Mouse (Mus musculus): ENCODE data around the gene Tmem91. TPM values are rescaled to one million over a fixed set of nuclear protein-coding genes. Genes with fewer than 3 reads are reported as not detected.

The Tmem91 gene
- polyA plus RNA-seq, 1 experiment from 2014 or later, result 1.0 TPM

DNA sequence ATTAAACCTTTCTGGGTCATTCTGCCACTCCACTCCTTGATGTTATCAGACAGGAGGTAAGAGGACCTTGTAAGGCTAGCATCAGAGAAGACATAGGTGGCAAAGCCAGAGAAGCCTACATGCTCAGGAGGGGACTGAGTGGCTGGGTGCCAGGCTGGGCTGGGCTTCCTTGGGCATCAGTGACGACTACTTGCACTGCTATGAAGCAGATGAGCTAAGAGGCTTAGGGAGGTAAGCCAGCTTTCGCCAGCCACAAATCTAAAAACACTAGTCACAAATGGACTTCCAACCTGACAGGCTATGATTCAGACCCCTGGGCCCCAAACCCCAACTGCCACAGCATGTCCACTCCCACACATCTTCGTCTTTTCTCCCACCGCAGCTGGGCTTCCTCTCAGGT lies 30.3 kb downstream of the Tmem91 start:
- Histone ChIP-seq H3K36me3 (peaks cover 4% of the 10 kb centered on the region; the same call in 1 of the 2 replicates), H3K4me3 (replicated peaks) (no peak overlapping the region), H3K27ac (no peak overlapping the region), H3K9me3 (replicated peaks) (peaks cover 8% of the 10 kb centered on the region; the same call in 1 of the 2 replicates), H3K4me1 (replicated peaks) (peaks cover 9% of the 10 kb centered on the region), H3K27me3 (no peaks in the 10 kb centered on the region), H3K9ac (no peak overlapping the region), H3K4me2 (no peak overlapping the region)
- ATAC-seq (ENCODE audit: low read depth), result no peak
- DNase-seq, result no peak
- 47% methylated on average over 4 of the region's 4 CpGs for WGBS (ENCODE audit: insufficient replicate concordance)

DNA sequence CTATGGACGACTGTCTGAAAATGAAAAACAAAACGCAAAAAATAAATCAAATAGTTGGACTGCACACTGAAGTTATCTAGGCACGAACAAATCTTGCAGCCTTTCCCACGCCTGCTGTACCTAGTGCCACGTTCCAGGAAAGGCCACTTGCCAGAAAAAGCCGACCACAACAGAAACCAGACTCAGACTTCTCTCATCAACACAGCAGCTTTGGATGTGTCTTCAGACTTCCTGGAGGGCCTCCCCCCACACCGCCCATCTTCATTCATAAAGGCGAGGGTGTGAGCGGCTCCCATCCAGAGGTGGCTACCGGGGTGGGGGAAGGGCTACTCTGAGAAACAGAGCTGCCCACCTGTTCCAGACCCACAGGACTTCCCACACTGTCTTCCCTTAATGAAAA lies 30.8 kb downstream of the Tmem91 start:
- WGBS (ENCODE audit: insufficient replicate concordance), result 37% methylated on average over 10 of the region's 10 CpGs
- Histone ChIP-seq H3K27ac (no peak overlapping the region), H3K4me2 (no peak overlapping the region), H3K9me3 (replicated peaks) (peaks cover 8% of the 10 kb centered on the region; the same call in 1 of the 2 replicates), H3K4me3 (replicated peaks) (no peak overlapping the region), H3K4me1 (replicated peaks) (peaks cover 4% of the 10 kb centered on the region), H3K9ac (no peak overlapping the region), H3K36me3 (peaks cover 4% of the 10 kb centered on the region; the same call in 1 of the 2 replicates), H3K27me3 (no peaks in the 10 kb centered on the region)
- DNase-seq, result no peak
- no peak for ATAC-seq (ENCODE audit: low read depth)

DNA sequence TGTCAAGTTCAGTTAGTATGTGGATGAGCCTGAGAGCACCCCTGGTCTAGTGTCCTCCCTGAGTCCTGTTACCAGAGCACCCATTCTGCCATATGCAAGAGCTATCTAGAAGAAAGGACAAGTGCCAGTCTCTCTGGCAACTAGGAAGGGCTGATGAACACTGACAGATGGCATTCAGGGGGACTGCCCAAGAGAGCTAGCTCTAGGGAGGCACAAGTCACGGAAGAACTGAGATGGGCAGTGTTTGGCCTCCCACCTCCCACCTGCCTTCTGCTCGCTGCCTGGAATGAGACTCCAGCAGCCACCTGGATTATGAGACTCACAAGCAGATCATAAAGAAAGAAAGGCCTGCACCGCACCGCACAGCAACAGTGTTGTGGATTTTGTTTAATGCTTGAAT lies 35.2 kb downstream of the Tmem91 start:
- Histone ChIP-seq H3K27ac (no peak overlapping the region), H3K36me3 (peaks cover 4% of the 10 kb centered on the region; the same call in 1 of the 2 replicates), H3K9ac (no peak overlapping the region), H3K27me3 (no peaks in the 10 kb centered on the region), H3K4me2 (no peak overlapping the region), H3K9me3 (replicated peaks) (peaks cover 8% of the 10 kb centered on the region; the same call in 1 of the 2 replicates), H3K4me3 (replicated peaks) (no peak overlapping the region), H3K4me1 (replicated peaks) (no peaks in the 10 kb centered on the region; the same call in 1 of the 2 replicates)
- ATAC-seq (ENCODE audit: low read depth) (no peak), DNase-seq (no peak)
- WGBS (ENCODE audit: insufficient replicate concordance), result 86% methylated on average over 4 of the region's 4 CpGs

DNA sequence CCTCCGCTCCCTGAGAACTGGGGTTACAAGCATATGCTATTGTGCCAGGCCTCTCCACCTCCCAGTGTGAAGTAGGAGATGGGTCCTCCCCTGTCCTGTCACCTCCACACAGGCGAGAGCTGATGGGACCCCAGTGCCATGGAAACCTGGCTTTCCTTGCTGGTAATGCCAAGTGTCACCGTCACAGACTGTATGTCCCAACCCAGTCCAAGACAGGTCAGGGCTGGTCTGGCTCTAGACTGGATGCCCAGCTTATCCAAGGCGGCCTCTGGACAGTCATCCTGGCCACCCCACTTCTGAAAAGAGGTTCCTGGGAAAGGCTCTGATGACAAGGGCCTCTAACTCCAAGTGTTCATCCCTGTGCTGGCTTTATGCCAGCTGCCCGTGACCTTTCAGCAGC lies 37.9 kb downstream of the Tmem91 start:
- H3K36me3 ChIP-seq, result peaks cover 4% of the 10 kb centered on the region; the same call in 1 of the 2 replicates

DNA sequence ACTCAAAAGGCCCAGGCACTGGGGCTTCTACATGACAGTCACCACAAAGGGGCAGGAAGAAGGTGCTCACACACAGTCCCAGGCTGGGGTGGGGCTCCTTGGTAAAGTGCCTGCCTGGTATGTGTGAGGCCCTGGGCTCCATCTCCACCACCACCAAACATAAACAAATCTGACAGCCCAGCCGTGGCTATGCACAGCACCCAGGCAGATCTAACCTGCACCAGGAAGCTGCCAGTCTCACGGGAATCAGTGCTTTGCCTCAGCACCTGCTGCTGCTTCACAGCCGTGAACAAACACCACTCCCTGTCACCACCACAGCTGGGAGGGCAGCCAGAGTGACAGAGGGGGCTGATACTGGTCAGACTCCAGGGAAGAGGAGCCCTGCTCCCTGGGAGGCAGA lies 38.6 kb downstream of the Tmem91 start:
- H3K27ac ChIP-seq, result no peak overlapping the region

More for the DNA sequence above, 37.9 kb downstream of the Tmem91 start:
- no peaks in the 10 kb centered on the region for H3K27me3 ChIP-seq
- no peak overlapping the region for H3K9ac ChIP-seq
- no peaks in the 10 kb centered on the region for H3K4me1 ChIP-seq (replicated peaks)
- WGBS (ENCODE audit: insufficient replicate concordance), result 62% methylated on average over 5 of the region's 5 CpGs
- ATAC-seq (ENCODE audit: low read depth) (no peak), DNase-seq (no peak)
- no peak overlapping the region for H3K4me2 ChIP-seq
- H3K27ac ChIP-seq, result no peak overlapping the region
- no peak overlapping the region for H3K4me3 ChIP-seq (replicated peaks)
- H3K9me3 ChIP-seq (replicated peaks), result no peaks in the 10 kb centered on the region

DNA sequence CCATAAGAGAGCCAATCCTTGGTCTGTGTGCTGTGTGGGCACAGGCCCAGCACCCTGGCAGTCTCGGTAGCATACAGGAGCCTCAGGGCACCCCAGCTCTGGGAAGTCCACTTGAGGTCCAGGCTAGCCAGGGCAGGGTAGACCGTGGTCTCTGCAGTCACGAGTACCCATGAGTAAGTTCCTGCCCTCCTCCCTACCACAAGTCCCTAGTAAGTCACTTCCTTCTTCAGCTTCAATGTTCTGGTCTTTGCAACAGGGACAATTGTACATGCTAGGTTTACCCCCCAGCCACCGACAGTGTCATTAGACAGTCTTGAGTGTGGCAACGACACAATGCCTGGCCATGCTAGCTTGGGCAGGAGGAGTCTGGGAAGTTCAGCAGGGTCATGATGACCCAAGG lies 42.3 kb downstream of the Tmem91 start:
- 46% methylated on average over 5 of the region's 5 CpGs for WGBS (ENCODE audit: insufficient replicate concordance)
- no peak for ATAC-seq (ENCODE audit: low read depth)
- 0 out of 2 replicates have a peak, but pooled peaks cover 4% of the 10 kb centered on the region for H3K27me3 ChIP-seq

More for the DNA sequence above, 38.6 kb downstream of the Tmem91 start:
- H3K36me3 ChIP-seq, result peaks cover 4% of the 10 kb centered on the region; the same call in 1 of the 2 replicates
- H3K4me1 ChIP-seq (replicated peaks), result no peaks in the 10 kb centered on the region
- no peak overlapping the region for H3K9ac ChIP-seq
- H3K4me2 ChIP-seq, result no peak overlapping the region
- H3K9me3 ChIP-seq (replicated peaks), result no peaks in the 10 kb centered on the region
- 38% methylated on average over 3 of the region's 3 CpGs for WGBS (ENCODE audit: insufficient replicate concordance)
- DNase-seq (no peak), ATAC-seq (ENCODE audit: low read depth) (no peak)
- no peak overlapping the region for H3K4me3 ChIP-seq (replicated peaks)
- H3K27me3 ChIP-seq, result no peaks in the 10 kb centered on the region

DNA sequence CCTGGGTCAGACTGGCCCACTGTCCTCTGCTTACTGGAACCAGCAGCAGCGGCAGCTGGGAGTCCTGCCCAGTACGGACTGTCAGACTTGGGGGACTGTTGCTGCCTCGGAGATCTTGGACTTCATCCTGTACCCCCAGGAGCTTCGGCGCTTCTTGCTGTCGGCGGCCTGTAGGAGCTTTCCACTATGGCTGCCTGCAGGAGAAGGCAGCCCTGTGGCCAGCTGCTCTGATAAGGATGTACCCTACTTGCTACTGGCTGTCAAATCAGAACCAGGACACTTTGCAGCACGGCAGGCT lies 46.7 kb downstream of the Tmem91 start:
- H3K36me3 ChIP-seq, result peaks cover 17% of the 10 kb centered on the region
- H3K9ac ChIP-seq, result peak overlapping the region; percentile 64
- no peak for ATAC-seq (ENCODE audit: low read depth)

More for the DNA sequence above, 42.3 kb downstream of the Tmem91 start:
- H3K9me3 ChIP-seq (replicated peaks), result no peaks in the 10 kb centered on the region
- DNase-seq, result no peak
- H3K4me1 ChIP-seq (replicated peaks), result peaks cover 13% of the 10 kb centered on the region
- no peak overlapping the region for H3K9ac ChIP-seq
- H3K4me2 ChIP-seq, result no peak overlapping the region
- no peak overlapping the region for H3K4me3 ChIP-seq (replicated peaks)
- no peak overlapping the region for H3K27ac ChIP-seq
- H3K36me3 ChIP-seq, result peaks cover 11% of the 10 kb centered on the region; the same call in 1 of the 2 replicates

DNA sequence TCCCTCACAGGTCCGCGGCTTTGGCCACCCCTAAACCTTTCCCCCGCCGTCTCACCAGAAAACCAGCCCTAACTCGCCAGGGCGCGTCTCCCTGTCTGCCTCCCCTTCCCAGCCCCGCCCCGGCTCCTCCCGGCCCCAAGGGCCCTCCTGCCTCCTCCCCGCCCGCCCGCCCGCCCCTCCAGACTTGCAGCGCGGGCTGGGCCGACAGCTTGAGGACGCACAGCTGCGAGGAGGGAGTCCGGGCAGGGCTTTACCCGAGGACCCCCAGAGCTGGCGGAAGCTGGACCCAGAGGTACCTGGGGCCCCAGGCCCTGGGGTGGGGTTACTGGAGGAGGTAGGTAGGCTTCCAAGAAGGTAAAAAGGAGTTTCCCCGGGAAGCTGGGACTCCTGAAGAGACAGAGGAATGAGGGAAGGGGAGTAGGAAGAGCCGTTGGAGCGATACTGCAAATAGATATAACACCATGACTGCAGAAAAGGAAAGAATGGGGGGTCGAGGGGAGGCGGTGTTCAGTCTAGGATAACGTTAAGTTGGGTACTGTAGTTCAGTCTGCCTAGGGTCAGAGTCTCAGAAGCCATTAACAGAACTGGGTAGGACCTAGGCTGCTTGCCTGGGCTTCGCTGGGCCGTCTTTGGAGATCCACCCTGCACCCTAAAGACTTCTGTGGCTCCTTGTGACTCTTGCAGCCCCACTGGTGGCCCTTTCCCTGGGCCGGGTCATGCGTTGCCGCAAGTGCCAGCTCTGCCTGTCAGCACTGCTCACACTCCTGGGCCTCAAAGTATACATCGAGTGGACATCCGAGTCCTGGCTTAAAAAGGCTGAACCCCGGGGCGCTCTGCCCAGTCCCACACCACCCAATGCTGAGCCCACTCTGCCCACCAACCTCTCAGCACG lies 47.3 kb downstream of the Tmem91 start:
- ATAC-seq (ENCODE audit: low read depth) (peak; percentile 81), DNase-seq (peak; percentile 55)
- peak overlapping the region; percentile 82 for H3K4me2 ChIP-seq
- H3K27me3 ChIP-seq, result 0 out of 2 replicates have a peak, but pooled peaks cover 4% of the 10 kb centered on the region
- H3K4me1 ChIP-seq (replicated peaks), result peaks cover 37% of the 10 kb centered on the region
- no peaks in the 10 kb centered on the region for H3K9me3 ChIP-seq (replicated peaks)
- peak overlapping the region; percentile 64 for H3K9ac ChIP-seq
- H3K36me3 ChIP-seq, result peaks cover 17% of the 10 kb centered on the region
- WGBS (ENCODE audit: insufficient replicate concordance), result 15% methylated on average over 38 of the region's 38 CpGs
- H3K4me3 ChIP-seq (replicated peaks), result peak overlapping the region; percentile 57
- peak overlapping the region; percentile 73; the same call in 1 of the 2 replicates for H3K27ac ChIP-seq

More for the DNA sequence above, 46.7 kb downstream of the Tmem91 start:
- H3K27ac ChIP-seq, result no peak overlapping the region
- H3K27me3 ChIP-seq, result 0 out of 2 replicates have a peak, but pooled peaks cover 4% of the 10 kb centered on the region
- H3K4me1 ChIP-seq (replicated peaks), result peaks cover 37% of the 10 kb centered on the region
- H3K4me2 ChIP-seq, result peak overlapping the region; percentile 82
- peak overlapping the region; percentile 57 for H3K4me3 ChIP-seq (replicated peaks)
- 55% methylated on average over 8 of the region's 8 CpGs for WGBS (ENCODE audit: insufficient replicate concordance)
- no peak for DNase-seq
- no peaks in the 10 kb centered on the region for H3K9me3 ChIP-seq (replicated peaks)

DNA sequence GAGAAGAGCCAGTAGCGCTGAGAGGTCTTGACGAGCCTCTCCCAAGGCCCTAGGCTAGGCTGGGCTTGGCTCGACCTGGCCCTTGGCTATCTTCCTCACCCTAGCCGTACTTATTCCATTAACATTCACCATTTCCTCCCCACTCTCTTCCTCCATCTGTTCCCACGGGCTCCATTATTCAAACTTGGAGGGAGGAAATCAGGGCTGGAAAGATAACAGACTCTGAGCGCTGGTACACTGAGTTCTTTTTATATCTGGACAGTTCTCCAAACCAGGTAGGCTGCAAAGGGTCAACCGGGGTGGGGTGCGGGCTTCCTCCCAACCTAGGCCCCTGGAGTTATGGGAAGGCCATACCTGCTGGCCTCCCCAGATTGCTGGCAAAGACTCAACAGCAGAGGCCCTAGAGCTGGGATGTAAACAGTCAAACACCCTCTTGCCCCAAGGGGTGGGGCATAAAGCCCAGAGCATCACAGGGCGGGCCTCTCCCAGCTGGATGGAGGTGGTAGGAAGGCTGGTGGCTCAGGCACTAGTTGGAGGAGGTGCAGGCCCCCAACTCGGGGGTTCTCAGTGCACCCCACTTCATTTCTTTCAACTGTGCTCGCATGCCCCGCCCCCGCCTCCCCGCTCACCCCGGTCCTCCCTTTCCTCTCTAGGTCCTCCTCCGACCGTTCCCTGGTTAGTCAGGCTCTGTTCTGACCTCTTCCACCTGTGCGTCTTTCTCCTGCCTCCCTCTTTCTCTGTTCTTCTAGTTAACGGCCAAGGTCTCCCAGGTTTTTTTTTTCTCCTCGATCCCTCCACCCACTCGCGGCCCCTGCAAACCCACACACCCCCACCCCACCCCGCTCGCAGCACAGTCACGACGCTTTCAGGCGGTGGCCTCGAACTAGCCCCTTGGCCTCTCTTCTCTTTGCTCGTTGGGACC lies 48.2 kb downstream of the Tmem91 start, which contains the start of gene B3gnt8:
TSS of gene B3gnt8 (plus strand) at position 146 of the 922 bp plus-strand sequence.
- H3K4me1 ChIP-seq (replicated peaks), result peaks cover 37% of the 10 kb centered on the region
- H3K27ac ChIP-seq, result peak within 1 kb of the TSS; percentile 73
- H3K4me2 ChIP-seq, result peak within 1 kb of the TSS; percentile 82
- H3K9me3 ChIP-seq (replicated peaks), result no peaks in the 10 kb centered on the region
- DNase-seq (no peak), ATAC-seq (ENCODE audit: low read depth) (peak; percentile 61)
- H3K9ac ChIP-seq, result peak within 1 kb of the TSS; percentile 64
- H3K36me3 ChIP-seq, result peaks cover 23% of the 10 kb centered on the region
- 0 out of 2 replicates have a peak, but pooled peaks cover 4% of the 10 kb centered on the region for H3K27me3 ChIP-seq
- H3K4me3 ChIP-seq (replicated peaks), result peak within 1 kb of the TSS; percentile 57
- WGBS (ENCODE audit: insufficient replicate concordance), result 13% methylated on average over 27 of the region's 29 CpGs

DNA sequence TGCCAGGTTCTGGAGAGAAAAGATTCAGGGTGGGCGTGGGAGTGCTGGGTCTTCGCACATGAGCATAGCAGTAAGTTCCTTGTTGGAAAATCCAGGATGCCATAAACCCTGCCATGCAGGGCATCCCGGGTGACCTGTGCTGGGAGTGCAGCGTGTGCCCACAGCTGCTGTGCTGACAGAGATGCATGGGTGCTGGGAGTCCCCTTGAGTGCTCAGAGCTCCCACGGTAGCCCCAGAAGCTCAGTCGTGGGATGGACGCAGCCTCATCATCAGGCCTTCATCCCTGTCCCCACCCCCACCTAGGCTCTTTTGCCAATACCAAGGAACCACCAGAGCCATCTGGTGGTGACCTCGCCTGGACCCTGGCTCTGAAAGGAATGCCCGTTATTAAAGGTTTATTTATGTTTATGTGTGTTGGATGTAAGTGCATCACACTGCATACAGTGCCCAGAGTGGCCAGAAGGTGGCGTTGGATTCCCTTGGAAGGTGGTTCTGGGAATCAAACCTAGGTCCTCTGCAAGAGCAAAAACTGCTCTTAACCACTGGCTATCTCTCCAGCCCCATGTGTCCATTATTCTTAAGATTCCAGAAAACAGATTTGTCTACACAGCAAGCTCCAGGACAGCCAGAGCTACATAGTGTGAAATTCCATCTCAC lies 49.2 kb downstream of the Tmem91 start:
- Histone ChIP-seq H3K4me3 (replicated peaks) (no peak overlapping the region), H3K27me3 (0 out of 2 replicates have a peak, but pooled peaks cover 4% of the 10 kb centered on the region), H3K4me1 (replicated peaks) (peaks cover 37% of the 10 kb centered on the region), H3K9me3 (replicated peaks) (no peaks in the 10 kb centered on the region), H3K27ac (no peak overlapping the region), H3K9ac (no peak overlapping the region), H3K4me2 (no peak overlapping the region), H3K36me3 (peaks cover 23% of the 10 kb centered on the region; the same call in 1 of the 2 replicates)
- DNase-seq (no peak), ATAC-seq (ENCODE audit: low read depth) (no peak)
- 69% methylated on average over 10 of the region's 10 CpGs for WGBS (ENCODE audit: insufficient replicate concordance)

Measured in liver, embryonic 13.5 days (tissue).